ENCODE assay signal across 8 mouse cellular contexts in the genomic region with DNA sequence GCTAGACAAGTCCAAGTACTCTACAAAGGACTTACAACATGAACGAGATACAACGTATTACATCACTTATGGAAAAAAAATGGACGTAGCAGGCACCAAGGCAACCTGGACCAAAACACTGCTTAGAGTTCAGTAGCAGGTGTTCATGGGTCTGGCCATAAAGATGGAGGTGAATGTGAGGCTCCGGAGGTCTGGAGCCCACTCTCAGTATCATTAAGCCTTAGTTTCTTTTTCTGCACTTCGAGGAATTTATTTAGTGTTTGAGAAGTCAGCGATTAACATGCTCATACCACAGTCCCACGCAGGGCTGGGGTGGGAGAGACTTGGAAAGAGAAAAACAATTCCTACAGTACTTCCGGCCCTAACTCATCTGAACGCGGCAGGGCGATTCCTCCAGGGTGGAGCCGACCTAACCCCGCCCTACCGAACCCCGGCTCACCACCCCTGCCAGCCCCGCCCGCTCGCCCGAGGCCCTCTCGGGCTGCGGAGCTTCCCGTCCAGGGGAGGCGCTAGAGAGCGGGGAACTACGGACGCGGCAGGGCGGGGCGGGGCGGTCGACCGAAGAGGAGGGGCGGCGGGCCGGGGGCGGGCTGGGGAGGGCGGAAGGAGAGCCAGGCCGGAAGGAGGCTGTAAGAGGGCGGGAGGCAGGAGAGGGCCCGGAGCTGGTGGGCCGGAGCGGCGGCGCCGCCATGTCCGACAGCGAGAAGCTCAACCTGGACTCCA. TPM values are rescaled to one million over a fixed set of nuclear protein-coding genes. Genes with fewer than 3 reads are reported as not detected.
DNase-seq lines count a peak whose midpoint lies in the region; ATAC-seq lines count a peak whose summit lies in the region.

Ppp1ca (plus strand) TSS at position 538 of the 723 bp plus-strand sequence.

- peak within 1 kb of the TSS; percentile 98 for H3K4me2 ChIP-seq in hindbrain, embryonic 16.5 days (ENCODE audit: low read length)

- 6% methylated on average over 42 of the region's 47 CpGs for WGBS in hindbrain, embryonic 16.5 days

- H3K27ac ChIP-seq in hindbrain, embryonic 16.5 days (ENCODE audit: low read depth, low read length) = peak within 1 kb of the TSS; percentile 96

- peak; percentile 83 for DNase-seq in WW6 (ENCODE audit: low read depth, low spot score)
- peak; percentile 94 to 97 for DNase-seq in cerebellum, postnatal 4 days (ENCODE audit: low spot score in 2 of 2)
- peak; percentile 96 for DNase-seq in gastrocnemius, adult 18-20 months (ENCODE audit: low spot score)
- peak; percentile 95 for DNase-seq in left cerebral cortex, adult 18-20 months (ENCODE audit: low spot score in 2 of 2)
- DNase-seq in right cerebral cortex, adult 2 months (ENCODE audit: low spot score in 2 of 2) = peak; percentile 86 to 94
- peak; percentile 98 for DNase-seq in urinary bladder, postnatal 14 days (ENCODE audit: low spot score)

- peaks cover 26% of the 10 kb centered on the region for H3K36me3 ChIP-seq in hindbrain, embryonic 16.5 days (ENCODE audit: control insufficient read depth, insufficient read depth, low read length)

- no peaks in the 10 kb centered on the region for H3K27me3 ChIP-seq in hindbrain, embryonic 16.5 days (replicated peaks; ENCODE audit: control insufficient read depth, insufficient read depth, low read length)

- H3K4me1 ChIP-seq in hindbrain, embryonic 16.5 days (ENCODE audit: control insufficient read depth, insufficient read depth, low read depth, low read length) = peaks cover 33% of the 10 kb centered on the region

- peak; percentile 93 for ATAC-seq in hindbrain, embryonic 16.5 days
- peak; percentile 94 for ATAC-seq in megakaryocyte, adult 5-6 weeks (ENCODE audit: poor library complexity, severe bottlenecking)

- H3K4me3 ChIP-seq in hindbrain, embryonic 16.5 days (ENCODE audit: low read length) = peak within 1 kb of the TSS; percentile 97

- no peaks in the 10 kb centered on the region for H3K9me3 ChIP-seq in hindbrain, embryonic 16.5 days (ENCODE audit: control insufficient read depth, low read length)

- peak within 1 kb of the TSS; percentile 99 for H3K9ac ChIP-seq in hindbrain, embryonic 16.5 days (ENCODE audit: low read depth, low read length)

RNA-seq across cellular contexts. Expression of gene Ppp1ca, which starts in this region (rescaled TPM):
- 100 to 1,000 TPM; 200 to 201 TPM for total RNA-seq in gastrocnemius, adult 18-20 months (2021)
- polyA plus RNA-seq in hindbrain, embryonic 16.5 days (2015; fragmentation: Nextera tagmentation; extraction: Ambion mirVana) = 604 and 614 TPM in 2 replicates
- 100 to 1,000 TPM; 303 to 333 TPM for total RNA-seq in left cerebral cortex, adult 18-20 months (2021)
- total RNA-seq in megakaryocyte, adult 5-6 weeks (2015) = 496 and 536 TPM in 2 replicates
- 639 and 705 TPM in 2 replicates for total RNA-seq in megakaryocyte, adult 5-6 weeks (2017)

Comparison
In these comparisons a context has a peak if more than half of its experiments do, and no peak if none do; other contexts are left out.
1. Peak in every context shown above with its lines: DNase-seq, ATAC-seq, H3K4me3 ChIP-seq and H3K27ac ChIP-seq.